Mouse (Mus musculus) naive thymus-derived CD4-positive, alpha-beta T cell, adult 5 months (primary cell): ENCODE data around the gene Usp25. TPM values are rescaled to one million over a fixed set of nuclear protein-coding genes. Genes with fewer than 3 reads are reported as not detected.

Experiments
- polyA plus RNA-seq: library from polyadenylated mRNA; unstranded; fragments of 100-300 nt; shearing (Covaris generic); gene quantifications from one replicate; pipeline ENCODE4 v1.2.1, GENCODE M21; 2017

Usp25 gene
- polyA plus RNA-seq, result 145 TPM

DNA sequence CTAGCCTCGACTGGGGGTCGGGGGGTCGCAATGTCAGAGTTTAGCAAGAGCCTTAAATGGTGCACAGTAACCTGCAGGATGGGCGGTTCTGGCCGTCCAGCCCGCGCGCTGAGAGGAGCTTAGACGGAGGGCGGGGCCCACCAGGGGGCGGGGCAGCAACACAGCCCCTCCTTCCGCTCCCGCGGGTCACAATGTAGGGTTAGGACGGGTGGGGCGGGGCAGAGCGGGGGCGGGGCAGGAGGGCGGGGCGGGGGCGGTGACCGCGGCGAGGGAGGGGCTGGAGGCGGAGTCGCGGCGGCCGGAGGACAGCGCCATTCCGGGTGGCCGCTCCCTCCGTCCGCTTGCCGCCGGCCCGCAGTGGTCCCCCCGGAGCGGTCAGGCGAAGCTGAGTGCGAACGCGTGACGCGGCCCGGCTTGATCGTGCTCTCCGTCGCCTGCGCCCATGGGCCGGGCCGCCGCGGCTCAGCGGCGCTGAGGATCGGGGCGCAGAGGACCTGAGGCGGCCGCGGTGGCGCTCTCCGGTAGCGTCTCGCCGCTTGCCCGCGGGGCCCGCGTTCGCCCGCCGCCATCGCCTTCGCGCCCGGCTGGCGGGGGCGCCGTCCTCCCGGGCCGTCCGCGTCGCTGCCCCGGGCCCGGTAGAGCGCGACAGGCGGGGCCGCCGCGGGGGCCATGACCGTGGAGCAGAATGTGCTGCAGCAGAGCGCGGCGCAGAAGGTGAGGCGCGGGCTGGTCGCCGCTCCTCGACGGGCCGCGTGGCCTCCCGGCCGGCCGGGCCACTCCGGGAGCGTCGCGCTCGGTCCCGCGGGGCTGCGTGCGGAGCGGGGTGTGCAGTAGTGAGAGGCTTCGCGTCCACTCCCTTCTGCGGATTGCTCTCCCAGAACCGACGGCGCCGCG lies at the start of gene Usp25:
Gene Usp25 (plus strand): TSS at position 280 of the 894 bp plus-strand sequence.

